Mouse (Mus musculus): ENCODE data around the gene Oat.
A peak's percentile ranks its signal among the peaks of the same experiment; 100 is the strongest.

The Oat gene

GRCm38 (mm10) chr7:132576116-132576650, at the start of gene Oat:
TSS of gene Oat (minus strand) at chr7:132576398.
- peak; percentile 95 for DNase-seq (ENCODE audit: extremely low spot score, low spot score)

- no peak for DNase-seq (ENCODE audit: extremely low spot score, low spot score)
Observed at GRCm38 (mm10) chr7:132624161-132624560, 48.0 kb upstream of the Oat start.

DNA sequence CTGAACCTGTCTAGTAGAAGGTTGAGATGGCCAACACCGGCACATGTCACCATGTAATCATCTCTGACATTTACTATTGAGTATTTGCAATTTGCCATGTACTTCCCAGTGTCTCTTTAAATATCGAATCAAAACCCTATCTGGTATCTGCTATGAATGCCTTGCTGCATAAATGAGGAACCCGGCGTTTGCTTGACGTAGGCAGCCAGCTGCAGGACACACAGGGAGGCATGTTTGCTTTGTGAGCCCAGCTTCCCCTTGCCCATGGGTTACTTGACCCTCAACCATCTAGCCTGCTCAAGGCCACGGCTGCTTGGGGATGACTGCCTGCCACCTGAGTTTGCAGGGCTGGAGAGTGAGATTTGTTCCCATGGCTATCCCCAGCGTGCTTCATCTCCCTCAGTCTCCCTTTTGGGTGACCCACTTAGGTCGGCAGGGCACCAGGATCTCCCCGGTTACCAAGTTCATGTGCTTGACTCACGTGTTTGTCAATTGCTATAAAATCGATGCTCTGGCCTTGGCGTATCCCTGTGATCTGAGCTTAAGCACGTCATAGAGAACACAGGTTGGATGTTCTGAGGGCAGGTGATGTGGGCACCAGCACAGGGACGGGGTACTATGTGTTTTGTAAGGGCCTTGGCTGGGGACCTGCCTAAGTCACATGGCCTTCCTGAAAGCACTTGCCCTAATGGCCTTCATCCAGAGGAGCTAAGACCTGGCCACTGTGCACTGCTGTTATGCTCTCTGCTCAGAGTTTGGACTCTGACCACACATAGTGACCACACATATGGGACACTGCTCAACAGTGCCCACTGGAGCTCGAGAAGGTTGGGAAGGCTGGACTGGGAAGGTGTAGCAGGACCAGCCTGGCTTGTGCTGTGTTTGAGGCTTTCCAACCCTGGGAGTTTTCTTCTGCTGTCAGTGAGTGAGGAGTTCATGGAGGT, 44.0 kb upstream of the Oat start:
- DNase-seq (ENCODE audit: extremely low spot score, low spot score): no peak

DNA sequence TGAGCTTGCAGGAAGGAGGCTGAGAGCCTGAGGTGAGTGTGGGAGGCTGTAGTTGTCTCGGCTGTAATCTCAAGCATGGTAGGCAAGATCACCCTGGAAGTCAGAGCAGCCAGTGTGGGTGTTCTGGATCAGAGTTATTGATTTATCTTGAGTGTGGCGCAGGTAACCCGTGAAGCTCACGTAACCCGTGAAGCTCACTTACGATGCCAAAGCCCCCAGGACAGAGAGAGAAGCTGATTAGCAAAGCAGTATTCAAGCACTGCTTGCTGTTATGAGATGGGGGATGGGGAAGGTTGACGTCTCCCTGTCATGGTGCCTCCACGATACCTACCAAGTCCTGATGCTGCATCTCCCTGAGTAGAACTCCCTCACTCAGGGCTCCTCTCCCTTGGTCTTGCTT, 43.4 kb upstream of the Oat start:
- no peak for DNase-seq (ENCODE audit: extremely low spot score, low spot score)

DNA sequence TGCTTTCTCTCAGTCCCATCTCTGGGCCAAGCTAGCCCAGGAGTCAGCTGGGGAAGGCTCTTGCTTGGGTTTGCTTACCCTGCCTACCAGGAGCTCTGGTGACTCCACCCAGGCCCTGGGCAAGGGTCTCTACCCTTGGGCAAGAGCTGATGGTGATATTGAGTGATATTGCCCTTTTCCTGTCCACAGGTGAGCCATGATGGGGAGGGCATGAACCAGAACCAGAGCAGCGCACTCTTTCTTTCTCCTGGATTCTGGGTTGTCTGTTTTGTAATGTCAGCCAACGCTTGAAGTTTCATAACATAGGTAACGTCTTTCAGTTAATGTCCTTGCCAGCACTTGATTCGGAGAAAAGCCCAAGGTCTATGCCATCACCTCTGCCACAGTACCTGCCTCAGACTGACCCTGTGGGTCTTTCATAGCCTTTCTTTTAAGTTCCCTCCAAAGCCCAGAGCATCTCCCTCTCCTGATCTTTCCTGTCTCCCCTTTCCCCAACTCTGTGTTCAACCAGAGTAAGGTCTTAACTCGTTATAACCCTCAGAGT, 40.9 kb upstream of the Oat start:
- no peak for DNase-seq (ENCODE audit: extremely low spot score, low spot score)

GRCm38 (mm10) chr7:132616391-132616790, 40.2 kb upstream of the Oat start:
- DNase-seq (ENCODE audit: extremely low spot score, low spot score): no peak

DNA sequence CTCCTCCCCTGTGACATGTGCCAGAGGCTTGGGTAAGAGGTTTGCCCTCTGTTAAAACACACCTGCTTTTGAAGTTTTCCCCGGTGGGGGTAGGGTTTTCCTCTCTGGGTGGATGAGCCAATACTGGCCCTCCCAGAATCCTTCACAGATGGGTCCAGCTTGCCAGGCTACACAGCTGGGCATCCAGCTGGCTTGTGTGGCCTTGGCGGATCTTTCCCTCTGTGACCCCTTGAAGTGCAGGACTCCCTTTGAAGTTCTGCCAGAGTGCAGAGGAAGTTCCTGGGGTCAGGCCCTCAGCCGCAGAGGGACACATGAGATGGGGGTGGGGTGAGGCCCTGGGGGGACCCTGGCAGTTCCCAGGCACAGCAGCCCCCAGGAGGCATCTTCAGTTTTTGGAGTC, 39.1 kb upstream of the Oat start:
- no peak for DNase-seq (ENCODE audit: extremely low spot score, low spot score)

DNA sequence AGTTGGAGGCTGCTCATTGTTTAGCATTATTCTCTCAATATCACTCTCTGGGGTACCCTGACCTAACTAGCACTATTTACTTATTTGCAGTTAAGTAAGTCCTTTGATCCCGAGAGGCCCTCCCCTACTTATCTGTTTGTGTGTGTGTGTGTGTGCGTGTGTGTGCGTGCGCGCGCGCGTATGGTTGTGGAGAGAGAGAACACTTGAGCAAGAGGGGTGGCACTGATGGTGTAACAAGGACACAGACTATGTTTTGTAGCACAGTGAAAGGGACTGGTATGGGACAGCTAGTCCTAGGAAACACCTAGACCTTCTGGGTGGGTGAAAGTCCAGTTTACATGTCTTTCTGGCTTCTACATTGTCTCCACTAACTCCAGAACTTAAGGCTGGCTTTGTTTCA, 35.3 kb upstream of the Oat start:
- DNase-seq (ENCODE audit: extremely low spot score, low spot score): no peak

DNA sequence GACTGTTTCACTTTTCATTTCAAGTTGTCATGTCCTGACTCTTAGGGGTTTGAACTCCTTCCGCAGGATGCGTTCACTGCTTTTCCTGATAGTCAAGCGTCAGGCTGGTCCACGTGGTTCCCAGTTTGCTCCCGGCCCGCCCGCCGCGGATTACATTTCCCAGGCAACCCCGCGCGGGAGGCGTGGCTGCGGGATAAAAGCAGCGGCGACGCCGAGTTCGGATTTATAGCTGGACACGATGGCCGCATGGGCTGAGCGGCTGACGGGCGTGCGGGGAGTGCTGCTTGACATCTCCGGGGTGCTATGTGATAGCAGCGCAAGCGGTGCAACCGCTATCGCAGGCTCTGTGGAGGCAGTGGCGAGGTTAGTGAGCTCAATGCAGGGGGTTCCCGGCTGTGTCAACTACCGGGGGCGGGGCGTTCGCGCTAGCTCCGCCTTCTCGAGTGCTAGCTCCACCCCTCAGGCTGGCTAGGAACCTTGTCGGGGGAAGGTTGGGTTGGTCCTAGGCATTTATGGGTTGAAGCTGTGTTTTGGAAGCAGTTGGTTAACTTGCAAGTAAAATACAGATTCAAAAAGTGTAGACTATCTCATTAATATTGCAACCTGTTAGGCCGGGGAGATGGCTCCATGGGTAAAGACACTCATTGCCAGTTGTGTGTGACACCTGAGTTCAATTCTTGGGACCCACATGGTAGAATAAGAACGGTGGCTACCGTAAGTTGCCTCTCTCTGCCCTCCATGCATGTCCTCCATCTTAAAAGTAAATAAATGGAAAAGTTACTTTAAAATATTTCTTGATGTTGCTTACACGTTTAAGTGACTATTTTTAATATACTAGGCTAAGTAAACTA, 34.5 kb upstream of the Oat start, which contains the start of gene Lhpp:
Lhpp (plus strand) TSS at position 171 of the 851 bp plus-strand sequence.
- peak; percentile 92 for DNase-seq (ENCODE audit: extremely low spot score, low spot score)

- no peak for DNase-seq (ENCODE audit: extremely low spot score, low spot score)
Observed at GRCm38 (mm10) chr7:132608316-132609020, 32.3 kb upstream of the Oat start.

DNA sequence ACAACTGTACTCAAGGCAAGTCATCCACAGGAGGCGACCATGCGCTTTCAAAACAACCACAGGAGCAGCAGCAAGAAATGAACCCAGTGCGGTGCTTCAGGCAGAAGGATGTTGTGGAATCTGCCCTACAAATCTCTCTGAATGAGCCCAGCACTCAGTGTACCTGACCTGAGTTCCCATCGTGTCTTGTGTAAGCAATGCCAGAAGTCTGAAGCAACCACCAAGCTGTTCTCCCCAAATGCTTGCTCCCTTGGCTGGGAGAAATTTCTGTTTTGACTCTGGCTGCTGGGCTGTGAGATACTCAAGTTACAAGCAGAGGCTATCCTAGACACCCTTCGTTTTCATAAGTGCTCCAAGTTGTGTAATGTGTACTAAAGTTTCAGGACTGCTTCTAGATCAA, 29.5 kb upstream of the Oat start:
- no peak for DNase-seq (ENCODE audit: extremely low spot score, low spot score)

DNA sequence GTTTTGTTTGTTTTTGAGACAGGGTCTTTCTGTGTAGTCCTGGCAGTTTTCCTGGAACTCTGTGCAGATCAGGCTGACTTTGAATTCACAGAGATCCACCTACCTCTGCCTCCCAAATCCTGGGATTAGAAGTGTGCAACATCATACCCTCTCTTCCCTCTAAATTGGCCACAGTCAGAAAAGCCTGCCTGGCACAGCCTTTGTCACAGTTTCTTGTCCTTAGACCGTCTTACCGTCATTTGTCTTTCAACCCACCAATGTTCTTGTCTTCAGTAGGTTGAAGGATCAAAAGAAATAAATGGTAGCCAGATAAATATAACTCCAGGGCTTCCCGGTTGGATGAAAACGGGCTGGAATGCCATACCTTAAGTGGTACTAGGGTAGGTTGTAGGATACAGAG, 28.5 kb upstream of the Oat start:
- DNase-seq (ENCODE audit: extremely low spot score, low spot score): no peak

- DNase-seq (ENCODE audit: extremely low spot score, low spot score): no peak
Observed at GRCm38 (mm10) chr7:132600926-132601325, 24.7 kb upstream of the Oat start.

DNA sequence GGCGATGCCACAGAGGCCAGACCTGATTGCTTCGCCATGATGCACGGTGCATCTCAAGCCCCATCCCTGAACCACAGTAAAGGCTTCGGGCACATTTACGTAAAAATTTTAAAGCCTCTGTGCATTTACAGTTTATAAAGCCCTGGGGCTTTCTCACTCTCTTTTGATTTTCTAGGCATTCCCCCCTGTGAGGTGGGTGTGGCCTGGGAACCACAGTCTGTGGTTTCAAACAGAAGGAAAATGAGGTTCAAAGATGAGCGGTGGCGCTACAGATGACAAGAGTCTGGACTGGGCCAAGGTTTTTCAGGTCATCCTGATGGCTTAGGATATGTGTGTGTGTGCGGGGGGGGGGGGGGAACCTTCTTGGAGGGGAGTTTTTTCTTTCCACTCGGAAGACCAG, 23.8 kb upstream of the Oat start:
- no peak for DNase-seq (ENCODE audit: extremely low spot score, low spot score)

GRCm38 (mm10) chr7:132599071-132599975, 23.1 kb upstream of the Oat start, which contains the start of gene Nkx1-2:
TSS of gene Nkx1-2 (minus strand) at chr7:132599637.
- DNase-seq (ENCODE audit: extremely low spot score, low spot score): peak; percentile 63

GRCm38 (mm10) chr7:132597251-132598041, 21.2 kb upstream of the Oat start:
- peak; percentile 61 for DNase-seq (ENCODE audit: extremely low spot score, low spot score)

DNA sequence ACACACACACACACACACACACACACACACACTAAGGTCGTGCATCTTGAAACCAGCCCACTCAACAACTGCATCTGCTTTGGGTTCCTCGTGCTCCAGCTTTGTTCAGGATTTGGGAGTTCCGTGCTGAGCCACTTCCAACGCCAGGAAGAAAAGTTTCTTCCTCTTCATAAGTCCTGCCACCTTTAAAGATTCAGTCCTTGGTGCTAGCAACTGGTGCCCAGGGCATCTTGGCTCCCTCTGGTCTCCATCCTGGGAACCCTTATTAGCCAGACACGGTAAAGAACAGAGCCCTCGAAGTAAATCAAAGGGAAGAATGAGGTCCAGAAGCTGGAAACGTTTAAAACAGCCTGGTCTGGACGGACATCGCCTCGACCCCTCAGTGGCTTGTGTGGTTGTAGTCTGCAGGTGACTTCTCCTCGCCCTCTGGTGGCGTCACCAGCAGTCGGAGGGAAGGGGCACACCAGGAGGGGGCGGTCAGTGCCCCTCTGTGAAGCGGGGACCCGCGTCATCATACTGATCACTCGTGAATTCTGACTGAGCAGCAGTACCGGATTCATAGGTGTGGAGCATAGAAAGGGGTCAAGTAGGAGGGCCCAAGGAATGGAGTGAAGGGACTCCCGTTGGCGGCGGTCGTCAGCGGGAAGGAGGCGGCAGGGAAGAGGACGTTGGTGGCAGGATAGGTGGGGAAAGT, 20.5 kb upstream of the Oat start:
- no peak for DNase-seq (ENCODE audit: extremely low spot score, low spot score)

- DNase-seq (ENCODE audit: extremely low spot score, low spot score): no peak
Observed at GRCm38 (mm10) chr7:132595787-132596186, 19.6 kb upstream of the Oat start.
